Mouse (Mus musculus) hindbrain, embryonic 16.5 days (tissue): ENCODE data around the gene Mab21l3. TPM values are rescaled to one million over a fixed set of nuclear protein-coding genes. Genes with fewer than 3 reads are reported as not detected.
A peak's percentile ranks its signal among the peaks of the same experiment; 100 is the strongest.

Experiments used
- ATAC-seq: fragments of 200-750 bp; cut with Nextera tagmentation; 2 replicates; pipeline ENCODE4 v1.8.0; 2017; ENCODE audit warnings: moderate TSS enrichment, moderate library complexity
- H3K27ac ChIP-seq: fragments of 300-500 bp; sonication (generic); 2 replicates; pipeline ENCODE4 v1.5.1; 2014; ENCODE audit warnings: low read depth, mild to moderate bottlenecking, control low read depth, low read length, moderate library complexity
- H3K27me3 ChIP-seq: fragments of 300-500 bp; sonication (generic); replicated peaks from 2 replicates; pipeline ENCODE4 v1.6.1; 2014; ENCODE audit warnings: low read length; ENCODE audit not compliant: control insufficient read depth, insufficient read depth
- H3K36me3 ChIP-seq: fragments of 300-500 bp; sonication (generic); 2 replicates; pipeline ENCODE4 v1.6.1; 2014; ENCODE audit warnings: mild to moderate bottlenecking, low read length, moderate library complexity, mixed read lengths; ENCODE audit not compliant: control insufficient read depth, insufficient read depth
- H3K4me1 ChIP-seq: fragments of 300-500 bp; sonication (generic); 2 replicates; pipeline ENCODE4 v1.6.1; 2014; ENCODE audit warnings: low read depth, low read length; ENCODE audit not compliant: control insufficient read depth, insufficient read depth
- H3K4me2 ChIP-seq: fragments of 300-500 bp; sonication (generic); 2 replicates; pipeline ENCODE4 v1.6.1; 2014; ENCODE audit warnings: mild to moderate bottlenecking, low read length, control low read depth, moderate library complexity
- H3K4me3 ChIP-seq: fragments of 300-500 bp; sonication (generic); 2 replicates; pipeline ENCODE4 v1.5.1; 2014; ENCODE audit warnings: mild to moderate bottlenecking, low read length, control low read depth, moderate library complexity
- H3K9ac ChIP-seq: fragments of 300-500 bp; sonication (generic); 2 replicates; pipeline ENCODE4 v1.6.1; 2014; ENCODE audit warnings: low read depth, mild to moderate bottlenecking, control low read depth, low read length, moderate library complexity
- H3K9me3 ChIP-seq: fragments of 300-500 bp; sonication (generic); 2 replicates; pipeline ENCODE4 v1.6.1; 2014; ENCODE audit warnings: mild to moderate bottlenecking, low read length, moderate library complexity; ENCODE audit not compliant: control insufficient read depth
- WGBS: fragments of 180-500 bp; shearing (Covaris S2); extraction: QIAGEN DNeasy Blood & Tissue Kit; methylation state at CpG from one replicate; pipeline ENCODE4 v1.1.7; 2014; 5-methylcytosine and 5-hydroxymethylcytosine counted together
- polyA plus RNA-seq: library from polyadenylated mRNA; unstranded; fragments of >200 nt; fragmentation: Nextera tagmentation; extraction: Ambion mirVana; gene quantifications from 2 replicates; pipeline ENCODE4 v1.2.1, GENCODE M21; 2015

Gene Mab21l3
- polyA plus RNA-seq, 1 experiment from 2014 or later: 0.16 TPM

GRCm38 (mm10) chr3:101792191-101792590, 56.6 kb downstream of the Mab21l3 start:
- Histone ChIP-seq H3K4me1 (peaks cover 6% of the 10 kb centered on the region), H3K4me3 (no peak overlapping the region), H3K9ac (no peak overlapping the region), H3K27me3 (no peaks in the 10 kb centered on the region), H3K36me3 (no peaks in the 10 kb centered on the region), H3K4me2 (no peak overlapping the region), H3K27ac (no peak overlapping the region), H3K9me3 (no peaks in the 10 kb centered on the region)
- no peak for ATAC-seq
- WGBS: 81% methylated on average over 4 of the region's 4 CpGs

- no peak overlapping the region for H3K4me2 ChIP-seq
- H3K9me3 ChIP-seq: no peaks in the 10 kb centered on the region
- no peak for ATAC-seq
- H3K27me3 ChIP-seq: no peaks in the 10 kb centered on the region
- no peak overlapping the region for H3K9ac ChIP-seq
- no peaks in the 10 kb centered on the region for H3K36me3 ChIP-seq
- 85% methylated on average over 10 of the region's 10 CpGs for WGBS
- no peak overlapping the region for H3K27ac ChIP-seq
- H3K4me3 ChIP-seq: no peak overlapping the region
- H3K4me1 ChIP-seq: no peaks in the 10 kb centered on the region; the same call in 1 of the 2 replicates
Measured at GRCm38 (mm10) chr3:101784768-101785424, 63.9 kb downstream of the Mab21l3 start.

- ATAC-seq: peak; percentile 46; the same call in 1 of the 2 replicates
- WGBS: 36% methylated on average over 2 of the region's 2 CpGs
- no peaks in the 10 kb centered on the region; the same call in 1 of the 2 replicates for H3K4me1 ChIP-seq
Measured at GRCm38 (mm10) chr3:101783793-101784192, 65.0 kb downstream of the Mab21l3 start.

GRCm38 (mm10) chr3:101780874-101781483, 67.8 kb downstream of the Mab21l3 start:
- ATAC-seq: peak; percentile 53; the same call in 1 of the 2 replicates
- no peaks in the 10 kb centered on the region for H3K27me3 ChIP-seq
- 32% methylated on average over 6 of the region's 6 CpGs for WGBS
- H3K36me3 ChIP-seq: no peaks in the 10 kb centered on the region
- no peaks in the 10 kb centered on the region for H3K9me3 ChIP-seq
- no peak overlapping the region for H3K4me2 ChIP-seq
- no peak overlapping the region for H3K4me3 ChIP-seq
- no peaks in the 10 kb centered on the region; the same call in 1 of the 2 replicates for H3K4me1 ChIP-seq
- no peak overlapping the region for H3K27ac ChIP-seq
- no peak overlapping the region for H3K9ac ChIP-seq

More at GRCm38 (mm10) chr3:101783793-101784192, 65.0 kb downstream of the Mab21l3 start:
- Histone ChIP-seq H3K27me3 (no peaks in the 10 kb centered on the region), H3K4me3 (no peak overlapping the region), H3K4me2 (no peak overlapping the region), H3K9me3 (no peaks in the 10 kb centered on the region), H3K9ac (no peak overlapping the region), H3K36me3 (no peaks in the 10 kb centered on the region), H3K27ac (no peak overlapping the region)

GRCm38 (mm10) chr3:101778896-101779665, 69.7 kb downstream of the Mab21l3 start:
- no peaks in the 10 kb centered on the region for H3K27me3 ChIP-seq
- no peak overlapping the region for H3K4me2 ChIP-seq
- 62% methylated on average over 15 of the region's 16 CpGs for WGBS
- no peak for ATAC-seq
- H3K9me3 ChIP-seq: no peaks in the 10 kb centered on the region
- H3K27ac ChIP-seq: no peak overlapping the region
- no peak overlapping the region for H3K4me3 ChIP-seq
- H3K4me1 ChIP-seq: no peaks in the 10 kb centered on the region; the same call in 1 of the 2 replicates
- H3K9ac ChIP-seq: no peak overlapping the region
- no peaks in the 10 kb centered on the region for H3K36me3 ChIP-seq

- H3K9ac ChIP-seq: no peak overlapping the region
- H3K36me3 ChIP-seq: no peaks in the 10 kb centered on the region
- no peaks in the 10 kb centered on the region for H3K27me3 ChIP-seq
- WGBS: 93% methylated on average over 8 of the region's 8 CpGs
- no peaks in the 10 kb centered on the region for H3K9me3 ChIP-seq
- no peak overlapping the region for H3K4me2 ChIP-seq
- H3K4me1 ChIP-seq: no peaks in the 10 kb centered on the region
- ATAC-seq: no peak
- no peak overlapping the region for H3K27ac ChIP-seq
- H3K4me3 ChIP-seq: no peak overlapping the region
Measured at GRCm38 (mm10) chr3:101775732-101776131, 73.0 kb downstream of the Mab21l3 start.

- H3K4me1 ChIP-seq: no peaks in the 10 kb centered on the region
- no peaks in the 10 kb centered on the region; the same call in 1 of the 2 replicates for H3K9me3 ChIP-seq
- no peak overlapping the region for H3K4me2 ChIP-seq
- ATAC-seq: no peak
- no peaks in the 10 kb centered on the region for H3K36me3 ChIP-seq
- 85% methylated on average over 3 of the region's 3 CpGs for WGBS
- H3K27ac ChIP-seq: no peak overlapping the region
- no peak overlapping the region for H3K4me3 ChIP-seq
- H3K27me3 ChIP-seq: no peaks in the 10 kb centered on the region
- H3K9ac ChIP-seq: no peak overlapping the region
Measured at GRCm38 (mm10) chr3:101770540-101770939, 78.2 kb downstream of the Mab21l3 start.

- Histone ChIP-seq H3K9me3 (no peaks in the 10 kb centered on the region; the same call in 1 of the 2 replicates), H3K4me1 (no peaks in the 10 kb centered on the region), H3K36me3 (no peaks in the 10 kb centered on the region), H3K27me3 (no peaks in the 10 kb centered on the region), H3K4me3 (no peak overlapping the region), H3K9ac (no peak overlapping the region), H3K27ac (no peak overlapping the region), H3K4me2 (no peak overlapping the region)
- ATAC-seq: no peak
Measured at GRCm38 (mm10) chr3:101763566-101763965, 85.2 kb downstream of the Mab21l3 start.
